Mouse (Mus musculus) left cerebral cortex, adult 8-10 months (tissue): ENCODE measurements around the gene Ptbp1. TPM values are rescaled to one million over a fixed set of nuclear protein-coding genes. Genes with fewer than 3 reads are reported as not detected.
"Not testable (repeated sequence)": the region's sequence is repeated elsewhere in the genome, so short reads cannot be mapped to it uniquely, and the experiment has no call there.

Experiments used
- DNase-seq, 2 experiments: peaks; one replicate each; pipeline ENCODE4 v3.0.0; 2022; ENCODE audit warnings: low spot score in 2 of 2
- total RNA-seq, 4 experiments: library from RNA; stranded (reverse); gene quantifications; 2 replicates each; pipeline ENCODE4 v1.2.4; 2022

Ptbp1 gene
- total RNA-seq, 4 experiments from 2014 or later: 59.3 to 67.3 (median 63.6) TPM

DNA sequence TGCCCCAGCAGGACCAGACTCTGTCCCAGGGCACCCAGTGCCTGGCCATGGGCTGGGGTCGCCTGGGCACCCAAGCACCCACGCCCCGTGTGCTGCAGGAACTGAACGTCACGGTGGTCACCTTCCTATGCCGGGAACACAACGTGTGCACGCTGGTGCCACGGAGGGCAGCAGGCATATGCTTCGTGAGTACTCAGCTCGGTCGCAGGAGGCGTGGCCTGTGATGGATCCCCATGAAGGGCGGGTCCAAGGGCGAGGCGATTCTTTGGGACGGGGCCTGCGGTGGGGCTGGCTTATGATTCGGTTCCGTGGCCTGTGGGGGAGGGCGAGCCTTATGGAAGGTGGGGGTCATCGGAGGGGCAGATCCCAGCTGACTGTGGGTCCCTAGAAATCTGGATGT is 27.8 kb downstream of the Ptbp1 start:
- DNase-seq: no peak

DNA sequence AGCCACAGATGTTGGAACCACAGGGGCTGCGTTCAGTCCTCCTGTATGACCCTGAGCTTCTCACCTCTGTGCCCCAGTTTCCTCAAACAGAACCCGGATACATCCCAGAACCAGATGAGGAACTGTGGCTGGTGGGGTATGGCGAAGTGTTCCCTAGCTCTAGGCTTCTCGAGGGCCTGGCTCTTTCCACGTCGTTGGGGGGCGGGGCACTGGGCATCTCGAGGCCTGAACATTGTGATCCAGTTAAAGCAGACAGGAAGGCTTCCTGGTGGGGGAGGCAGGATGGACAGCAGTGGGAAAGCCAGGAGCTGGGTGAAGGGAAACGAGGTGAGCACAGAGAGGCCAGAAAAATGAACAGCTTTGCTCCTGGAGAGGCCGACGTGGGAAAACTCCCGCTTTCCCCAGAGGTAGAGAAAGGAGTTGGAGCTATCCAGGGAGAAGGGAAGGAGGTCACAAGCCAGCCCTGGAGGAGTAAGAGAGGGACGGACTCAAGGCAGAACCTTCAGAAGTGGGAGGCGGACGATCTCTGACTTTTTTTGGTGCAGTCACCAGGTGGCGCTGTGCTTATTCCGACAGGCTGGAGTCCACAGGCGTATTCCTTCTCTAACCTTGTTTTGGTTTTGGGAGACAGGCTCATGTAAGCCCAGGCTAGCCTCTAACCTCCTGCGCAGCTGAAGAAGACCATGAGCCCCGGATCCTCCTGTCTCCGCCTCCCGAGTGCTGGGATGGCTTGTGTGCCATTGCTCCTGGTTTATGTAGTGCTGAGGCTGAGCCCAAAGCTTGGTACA is 29.3 kb downstream of the Ptbp1 start:
- peak in 1 of 2 experiments; percentile 68 for DNase-seq

DNA sequence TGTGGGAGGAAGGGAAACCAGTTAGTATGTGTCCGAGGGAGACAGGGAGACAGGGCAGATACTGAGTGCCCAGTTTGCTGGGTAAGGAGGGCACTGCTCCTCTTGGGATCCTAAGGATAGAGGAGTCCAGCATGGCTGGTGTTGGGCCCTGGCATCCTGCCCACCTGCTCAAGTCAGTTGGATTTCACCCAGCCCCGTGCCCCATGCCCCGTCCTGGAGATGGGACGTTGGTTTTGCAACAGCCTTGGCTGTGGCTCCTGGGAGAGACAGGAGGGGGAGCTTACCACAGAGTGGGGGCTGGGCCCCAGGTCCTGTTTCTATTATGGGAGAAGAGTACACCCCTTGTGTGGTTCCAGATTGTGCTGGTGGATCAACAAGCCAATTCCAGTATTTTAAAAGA is 30.2 kb downstream of the Ptbp1 start:
- no peak for DNase-seq

DNA sequence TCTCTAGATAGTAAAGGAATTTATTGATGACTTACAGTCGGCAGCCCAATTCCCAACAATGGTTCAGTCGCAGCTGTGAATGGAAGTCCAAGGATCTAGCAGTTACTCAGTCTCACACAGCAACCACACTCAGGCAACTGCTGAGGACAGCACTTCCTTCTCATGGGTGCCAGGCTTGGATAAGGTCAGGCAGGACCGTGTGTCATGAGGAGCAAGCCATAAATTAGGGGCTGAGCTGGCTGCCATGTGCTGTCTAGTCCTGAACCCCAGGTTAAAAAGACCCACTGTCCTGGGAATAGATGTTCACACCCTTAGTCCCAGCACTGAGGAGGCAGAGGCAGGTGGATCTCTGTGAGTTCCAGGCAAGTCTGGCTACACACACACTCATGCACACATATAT is 30.7 kb downstream of the Ptbp1 start:
- DNase-seq: not testable (repeated sequence)

DNA sequence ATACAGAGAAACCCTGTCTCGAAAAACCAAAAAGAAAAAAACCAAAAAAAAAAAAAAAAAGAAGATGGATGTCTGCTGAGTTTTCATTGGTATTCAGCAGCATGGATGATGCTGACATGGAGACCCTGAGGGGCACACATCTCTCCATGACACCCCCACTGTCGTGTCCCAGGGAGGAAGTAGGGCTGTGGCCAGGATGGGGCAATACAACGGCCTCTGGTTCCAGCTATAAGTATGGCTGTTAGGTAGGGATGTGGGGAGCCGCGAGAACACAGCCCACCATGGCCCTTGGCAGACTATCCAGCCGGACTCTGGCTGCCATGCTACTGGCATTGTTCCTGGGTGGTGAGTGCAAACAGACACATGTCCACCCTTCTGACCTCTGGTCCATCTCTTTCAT is 31.8 kb downstream of the Ptbp1 start, which contains the start of gene Elane:
Elane (plus strand) TSS at position 194 of the 400 bp plus-strand sequence.
- no peak for DNase-seq

DNA sequence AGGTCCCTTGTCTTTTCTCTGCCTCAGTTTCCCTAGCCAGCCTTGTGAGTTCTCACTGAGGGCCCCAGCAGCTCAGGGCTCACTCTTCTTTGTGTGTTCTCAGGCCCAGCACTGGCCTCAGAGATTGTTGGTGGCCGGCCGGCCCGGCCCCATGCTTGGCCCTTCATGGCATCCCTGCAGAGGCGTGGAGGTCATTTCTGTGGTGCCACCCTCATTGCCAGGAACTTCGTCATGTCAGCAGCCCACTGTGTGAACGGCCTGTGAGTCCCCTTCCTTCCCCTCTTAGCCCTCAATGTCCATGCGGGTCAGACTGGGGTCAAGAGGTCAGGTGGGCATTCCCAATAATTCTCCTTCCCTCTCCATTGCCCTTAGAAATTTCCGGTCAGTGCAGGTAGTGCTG is 32.4 kb downstream of the Ptbp1 start:
- DNase-seq: no peak

DNA sequence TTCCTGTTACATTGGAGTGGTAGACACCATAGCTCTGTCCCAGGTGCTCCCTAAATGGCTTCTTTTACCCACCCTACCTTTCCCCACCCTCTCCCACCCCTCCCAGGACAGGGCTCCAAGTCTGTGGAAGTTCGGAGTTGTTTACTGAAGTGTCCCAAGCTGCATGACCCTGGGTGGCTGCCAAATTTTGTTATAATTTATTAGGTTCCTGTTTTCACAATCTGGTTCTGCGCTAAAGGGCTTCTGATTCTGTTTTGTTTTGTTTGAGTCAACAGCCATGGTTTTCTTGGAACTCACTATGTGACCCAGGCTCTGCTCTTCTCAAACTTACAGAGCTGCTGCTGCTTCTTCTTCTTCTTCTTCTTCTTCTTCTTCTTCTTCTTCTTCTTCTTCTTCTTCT is 35.2 kb downstream of the Ptbp1 start:
- no peak for DNase-seq

DNA sequence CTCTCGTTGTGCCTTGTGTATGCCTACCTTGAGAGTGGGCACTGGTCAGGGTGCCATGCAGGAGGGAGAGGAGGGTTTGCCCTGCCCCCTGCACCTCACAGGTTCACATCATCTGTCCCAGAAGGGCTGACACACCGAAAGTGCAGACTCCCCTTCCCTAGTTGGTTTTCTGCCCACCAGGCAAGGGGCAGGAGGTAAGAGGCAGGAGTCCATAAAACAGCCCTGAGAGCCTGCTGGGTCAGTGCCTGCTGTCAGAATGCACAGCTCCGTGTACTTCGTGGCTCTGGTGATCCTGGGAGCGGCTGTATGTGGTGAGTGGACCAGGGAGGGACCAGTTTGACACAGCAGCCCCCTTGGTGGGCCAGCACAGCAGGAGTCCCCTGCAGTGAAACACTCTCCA is 36.4 kb downstream of the Ptbp1 start, which contains the start of gene Cfd:
Cfd (plus strand) TSS at position 184 of the 400 bp plus-strand sequence.
- no peak for DNase-seq

DNA sequence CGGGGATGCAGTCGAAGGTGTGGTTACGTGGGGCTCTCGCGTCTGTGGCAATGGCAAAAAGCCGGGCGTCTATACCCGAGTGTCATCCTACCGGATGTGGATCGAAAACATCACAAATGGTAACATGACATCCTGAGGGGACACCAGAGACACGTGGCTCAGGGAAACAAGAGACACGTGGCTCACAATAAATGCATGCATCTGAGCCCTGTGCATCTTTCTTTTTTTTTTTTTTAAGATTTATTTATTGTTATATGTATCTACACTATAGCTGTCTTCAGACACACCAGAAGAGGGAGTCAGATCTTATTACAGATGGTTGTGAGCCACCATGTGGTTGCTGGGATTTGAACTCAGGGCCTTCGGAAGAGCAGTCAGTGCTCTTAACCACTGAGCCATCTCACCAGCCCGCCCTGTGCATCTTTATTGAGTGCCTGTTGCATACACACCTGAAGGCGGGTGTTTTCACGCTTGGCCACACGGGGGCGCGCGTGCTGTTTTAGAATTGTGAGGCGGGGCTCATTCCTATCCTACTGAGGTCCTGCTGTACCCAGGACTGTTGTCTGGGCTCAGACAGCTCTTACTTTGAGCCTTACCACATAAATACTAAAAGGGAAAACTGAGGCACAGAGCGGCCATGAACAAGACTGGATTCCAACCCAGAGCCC is 38.4 kb downstream of the Ptbp1 start:
- DNase-seq: peak; percentile 58 to 72

DNA sequence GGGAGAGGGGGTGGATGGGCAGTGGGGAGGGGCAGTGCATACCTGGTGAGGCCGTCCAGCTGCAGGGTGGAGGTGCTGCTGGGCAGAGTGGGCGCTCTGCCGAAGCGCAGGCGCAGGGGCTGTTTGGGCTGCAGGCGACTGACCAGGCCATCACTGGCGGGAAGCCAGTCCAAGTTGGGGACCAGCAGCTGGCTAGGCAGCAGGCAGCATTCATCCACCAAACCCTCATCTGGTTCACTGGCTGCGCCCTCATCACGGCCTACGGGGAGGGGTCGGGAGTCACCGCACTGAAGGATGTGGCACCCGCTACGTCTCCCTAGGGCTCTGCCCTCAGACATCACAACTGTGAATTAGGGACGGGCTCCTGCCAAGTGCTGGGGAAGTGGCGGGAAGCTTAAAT is 42.1 kb downstream of the Ptbp1 start:
- no peak for DNase-seq

DNA sequence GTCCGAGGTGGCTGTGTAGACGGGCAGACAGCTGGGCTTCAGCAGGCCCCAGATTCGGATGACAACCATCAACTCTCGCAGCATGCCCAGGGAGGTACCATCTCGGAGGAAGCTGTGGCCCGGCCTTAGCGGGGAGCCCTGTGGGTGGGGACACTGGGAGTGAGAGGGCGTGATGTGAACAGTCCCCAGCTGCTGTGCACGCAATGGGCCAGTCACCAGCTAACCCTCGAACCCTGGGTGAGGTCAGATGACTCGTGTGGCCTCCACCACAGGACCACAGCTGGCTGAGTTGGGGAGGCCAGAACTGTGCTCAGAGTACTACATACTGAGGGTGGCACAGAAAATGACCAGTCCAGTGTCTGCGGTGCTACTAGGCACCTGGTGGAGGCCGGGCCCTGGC is 42.6 kb downstream of the Ptbp1 start:
- DNase-seq: no peak

DNA sequence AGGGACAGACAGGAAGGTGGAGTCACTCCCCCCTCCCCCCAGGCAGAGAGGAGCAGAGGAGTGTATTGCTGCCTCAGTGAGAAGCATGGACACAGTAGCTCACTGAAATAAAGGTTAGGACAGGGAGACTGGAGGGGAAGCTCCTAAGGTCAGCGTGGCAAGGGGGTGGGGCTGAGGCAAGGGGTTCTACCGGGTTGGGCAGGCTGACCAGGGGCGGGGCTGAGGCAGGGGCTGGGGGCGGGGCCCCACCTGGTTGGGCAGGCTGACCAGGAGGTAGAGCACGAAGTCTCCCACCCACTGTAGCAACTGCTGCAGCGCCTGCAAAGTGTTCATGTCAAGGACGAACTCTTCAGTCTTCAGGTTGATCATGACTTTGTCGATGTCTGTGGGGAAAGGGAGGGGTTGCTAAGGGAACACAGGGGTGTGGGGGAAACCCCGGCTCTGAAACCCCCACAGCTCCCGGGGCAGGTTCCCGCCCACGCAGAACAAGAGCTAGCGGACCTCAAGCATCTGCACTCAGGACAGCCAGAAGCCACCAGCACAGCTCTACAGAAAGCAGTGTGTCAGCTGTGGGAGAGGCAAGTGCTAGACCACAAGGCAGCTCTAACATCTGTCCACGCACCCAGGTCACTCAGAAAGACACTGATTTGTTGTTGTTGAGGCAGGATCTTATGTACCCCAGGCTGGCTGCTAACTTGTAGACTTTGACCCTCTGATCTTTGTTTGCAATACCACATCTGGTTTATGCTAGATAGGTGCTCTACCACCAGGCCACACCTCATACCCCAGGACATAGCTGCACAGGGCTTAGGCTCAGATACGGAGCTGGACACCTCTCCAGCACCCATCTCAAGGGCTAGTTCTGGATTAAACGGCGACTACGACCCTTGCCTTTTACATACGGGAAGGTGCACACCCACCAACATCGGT is 43.4 kb downstream of the Ptbp1 start:
- no peak for DNase-seq

DNA sequence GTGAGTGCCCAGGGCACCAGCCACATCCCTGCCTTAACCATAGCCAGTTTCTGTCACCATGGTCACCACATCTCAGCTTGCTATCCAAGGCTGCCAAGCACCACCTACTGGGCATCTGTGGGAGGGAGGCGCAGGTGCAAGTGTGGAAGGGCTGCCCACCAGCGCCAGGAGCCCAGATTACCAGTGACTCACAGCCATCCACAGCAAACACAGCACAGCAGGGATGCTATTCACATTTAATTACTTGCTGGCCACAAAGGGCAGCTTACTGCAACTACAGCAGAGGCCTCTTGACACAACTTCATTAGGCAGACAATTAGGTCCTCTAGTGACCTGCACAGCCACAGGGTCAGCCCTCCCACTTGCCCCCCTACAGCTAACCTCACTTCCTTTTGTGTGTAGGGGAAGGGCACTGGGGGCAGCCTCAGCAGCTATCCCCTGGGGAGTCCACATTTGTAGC is 46.8 kb downstream of the Ptbp1 start:
- DNase-seq: peak in 1 of 2 experiments; percentile 93

DNA sequence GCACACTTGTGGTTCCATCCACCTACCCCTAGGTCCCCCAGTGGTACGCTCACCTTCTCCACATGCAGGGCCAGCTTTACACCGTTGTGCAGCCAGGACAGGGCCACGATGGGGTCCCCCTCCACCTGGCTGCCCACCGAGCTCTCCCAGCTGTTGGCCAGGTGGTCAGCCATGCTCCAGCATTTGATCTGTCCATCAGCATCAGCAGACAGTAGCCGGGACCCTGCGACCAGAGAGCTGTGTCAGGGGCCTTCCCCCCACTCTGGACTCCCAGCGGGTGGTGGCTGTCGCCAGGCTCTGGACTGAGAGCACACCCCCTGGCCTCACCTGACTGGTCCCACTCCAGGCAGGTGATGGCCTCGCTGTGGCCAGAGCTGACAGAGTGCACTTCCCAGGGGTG is 52.5 kb downstream of the Ptbp1 start:
- no peak for DNase-seq

DNA sequence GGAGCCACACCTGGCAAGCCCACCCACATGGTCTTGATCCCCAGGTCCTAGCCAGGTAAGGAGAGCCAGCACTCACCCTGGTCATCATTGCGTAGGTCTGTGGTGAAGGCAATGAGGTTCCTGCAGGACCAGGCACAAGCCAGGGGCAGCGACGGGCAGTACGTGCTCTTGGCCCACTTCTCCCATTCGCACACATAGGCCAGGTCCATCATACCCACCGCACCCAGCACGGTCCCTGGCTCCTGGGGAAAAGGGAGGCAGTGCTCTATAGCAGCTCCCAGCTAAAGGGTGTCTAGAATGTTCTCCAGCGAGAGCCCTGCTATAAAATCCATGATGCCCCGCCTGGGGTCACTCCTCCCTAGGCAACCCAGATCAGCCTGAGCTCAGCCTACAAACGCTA is 53.2 kb downstream of the Ptbp1 start:
- no peak for DNase-seq

DNA sequence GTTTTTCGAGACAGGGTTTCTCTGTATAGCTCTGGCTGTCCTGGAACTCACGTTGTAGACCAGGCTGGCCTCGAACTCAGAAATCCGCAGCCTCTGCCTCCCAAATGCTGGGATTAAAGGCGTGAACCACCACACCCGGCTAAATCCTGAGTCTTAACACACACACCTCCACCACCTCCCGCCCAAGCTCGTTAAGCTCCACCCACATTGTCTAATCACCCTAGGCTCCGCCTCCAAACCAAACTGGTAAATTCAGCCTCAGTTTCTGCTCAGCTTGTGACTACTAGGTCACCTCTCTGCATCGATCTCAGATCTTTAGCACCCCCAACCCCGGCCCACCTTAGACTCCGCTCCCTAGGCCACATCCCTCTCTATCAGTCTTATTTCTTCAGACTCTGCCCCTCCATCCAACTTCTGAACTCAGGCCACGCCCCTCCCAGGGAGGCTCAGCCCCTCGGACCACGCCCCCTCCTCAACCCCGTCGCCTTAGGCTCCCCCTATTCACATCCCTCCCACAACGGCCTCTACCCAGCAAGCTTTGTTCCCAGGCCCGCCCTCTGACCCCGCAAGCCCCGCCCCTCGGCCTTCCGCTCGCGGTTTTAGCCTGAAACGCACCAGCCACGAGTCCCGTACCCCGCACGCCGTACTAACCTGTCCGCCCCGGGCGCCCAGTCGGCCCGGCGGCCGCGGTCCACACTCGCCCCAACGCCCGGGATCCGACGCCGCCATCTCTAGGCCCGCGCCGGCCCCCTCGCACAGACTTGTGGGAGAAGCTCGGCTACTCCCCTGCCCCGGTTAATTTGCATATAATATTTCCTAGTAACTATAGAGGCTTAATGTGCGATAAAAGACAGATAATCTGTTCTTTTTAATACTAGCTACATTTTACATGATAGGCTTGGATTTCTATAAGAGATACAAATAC is 54.2 kb downstream of the Ptbp1 start, which contains the start of gene Med16:
Med16 (minus strand) TSS at position 757 of the 925 bp plus-strand sequence.
- peak; percentile 95 for DNase-seq

DNA sequence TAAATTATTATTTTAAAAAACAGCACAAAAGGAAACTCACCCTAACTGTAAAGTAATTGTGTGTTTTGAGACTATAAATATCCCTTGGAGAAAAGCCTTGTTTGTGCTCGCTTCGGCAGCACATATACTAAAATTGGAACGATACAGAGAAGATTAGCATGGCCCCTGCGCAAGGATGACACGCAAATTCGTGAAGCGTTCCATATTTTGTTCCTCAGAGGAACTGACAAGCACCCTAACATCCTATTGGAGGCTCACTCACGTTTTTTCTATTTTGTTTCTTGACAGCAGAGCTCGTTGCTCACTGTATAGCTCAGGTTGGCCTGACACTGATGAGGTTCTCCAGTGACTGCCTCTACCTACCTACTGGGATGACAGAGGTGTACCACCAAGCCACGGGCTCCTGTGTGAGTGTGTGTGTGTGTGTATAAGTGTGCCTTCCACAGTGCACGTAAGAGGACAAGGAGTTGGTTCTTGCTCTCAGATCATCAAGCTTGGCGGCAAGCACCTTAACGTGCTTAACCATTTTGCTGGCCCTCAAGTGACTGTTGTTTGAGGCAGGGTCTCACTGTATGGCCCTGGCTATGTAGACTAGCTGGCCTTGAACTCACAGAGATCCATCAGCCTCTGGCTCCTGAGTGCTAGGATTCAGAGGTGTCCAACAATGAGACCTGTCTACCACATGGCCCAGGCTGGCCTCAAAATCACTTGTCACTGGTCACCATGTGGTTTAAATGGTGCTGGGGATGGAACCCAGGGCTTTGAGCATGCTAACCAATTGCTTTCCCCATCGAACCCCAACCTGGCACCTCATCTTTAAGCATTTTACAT is 55.1 kb downstream of the Ptbp1 start:
- DNase-seq: peak in 1 of 2 experiments; percentile 67

DNA sequence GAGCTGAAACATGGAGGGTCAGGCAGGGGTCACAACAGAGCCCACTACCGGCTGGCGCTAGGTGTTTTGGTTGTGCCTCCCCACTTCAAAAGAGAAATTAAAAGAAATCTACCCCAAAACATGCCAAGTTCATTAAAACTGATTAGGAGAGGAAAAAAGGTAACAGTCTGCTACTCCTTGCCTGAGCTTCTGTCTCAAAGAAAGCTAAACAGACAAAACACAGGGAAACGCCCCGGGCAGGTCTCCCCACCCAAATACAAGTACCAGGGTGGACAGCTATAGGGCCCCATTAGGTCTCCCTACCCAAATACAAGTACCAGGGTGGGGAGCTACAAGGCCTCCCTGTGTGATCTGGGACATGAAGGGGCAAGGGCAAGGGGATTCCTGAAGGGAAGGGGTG is 56.3 kb downstream of the Ptbp1 start, which contains the start of gene Gm26602:
Gm26602 (plus strand) TSS at position 301 of the 400 bp plus-strand sequence.
- no peak for DNase-seq

DNA sequence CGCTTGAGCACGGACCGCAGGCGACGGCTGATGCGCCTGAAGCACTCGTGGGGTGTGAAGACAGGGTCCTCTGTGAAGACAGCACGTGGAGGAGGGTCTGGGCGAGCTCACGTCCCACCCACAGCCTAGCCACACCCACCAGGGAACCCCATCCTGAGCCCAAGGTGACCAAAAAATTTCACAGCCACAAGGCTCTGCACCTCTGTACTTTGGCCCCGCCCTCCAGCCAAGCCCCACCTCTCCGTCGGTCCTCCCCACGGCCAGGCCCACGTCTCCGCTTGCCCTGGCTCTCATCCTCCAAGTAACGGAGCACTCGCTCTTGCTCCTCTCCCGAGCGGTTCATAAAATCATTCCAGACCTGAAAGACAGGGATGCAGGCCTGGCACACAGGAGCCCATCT is 58.2 kb downstream of the Ptbp1 start:
- DNase-seq: no peak
